Mouse (Mus musculus) neural tube, embryonic 12.5 days (tissue): ENCODE data around the gene Gzmk. TPM values are rescaled to one million over a fixed set of nuclear protein-coding genes. Genes with fewer than 3 reads are reported as not detected.

Experiments
- ATAC-seq: fragments of 200-750 bp; cut with Nextera tagmentation; 2 replicates; pipeline ENCODE4 v1.8.0; 2017; ENCODE audit warnings: low read depth, mild to moderate bottlenecking, moderate TSS enrichment, moderate library complexity; ENCODE audit not compliant: low FRiP score
- H3K27ac ChIP-seq: fragments of 300-500 bp; sonication (generic); 2 replicates; pipeline ENCODE4 v1.5.1; 2016
- H3K27me3 ChIP-seq: fragments of 300-500 bp; sonication (generic); replicated peaks from 2 replicates; pipeline ENCODE4 v1.6.1; 2016; ENCODE audit warnings: mild to moderate bottlenecking
- H3K36me3 ChIP-seq: fragments of 300-500 bp; sonication (generic); 2 replicates; pipeline ENCODE4 v1.6.1; 2016; ENCODE audit warnings: mild to moderate bottlenecking
- H3K4me1 ChIP-seq: fragments of 300-500 bp; sonication (generic); 2 replicates; pipeline ENCODE4 v1.6.1; 2016
- H3K4me2 ChIP-seq: fragments of 300-500 bp; sonication (generic); replicated peaks from 2 replicates; pipeline ENCODE4 v1.6.1; 2016; ENCODE audit warnings: mild to moderate bottlenecking
- H3K4me3 ChIP-seq: fragments of 300-500 bp; sonication (generic); 2 replicates; pipeline ENCODE4 v1.5.1; 2016
- H3K9ac ChIP-seq: fragments of 300-500 bp; sonication (generic); 2 replicates; pipeline ENCODE4 v1.6.1; 2016; ENCODE audit warnings: mild to moderate bottlenecking
- H3K9me3 ChIP-seq: fragments of 300-500 bp; sonication (generic); 2 replicates; pipeline ENCODE4 v1.6.1; 2016; ENCODE audit warnings: mild to moderate bottlenecking
- WGBS: fragments of 180-500 bp; shearing (Covaris S2); methylation state at CpG from one replicate; pipeline ENCODE4 v1.1.7; 2016; 5-methylcytosine and 5-hydroxymethylcytosine counted together
- polyA plus RNA-seq: library from polyadenylated mRNA; unstranded; fragments of >200 nt; fragmentation: Nextera tagmentation; extraction: Ambion mirVana; gene quantifications from 2 replicates; pipeline ENCODE4 v1.2.1, GENCODE M21; 2016

The Gzmk gene
- polyA plus RNA-seq, 1 experiment from 2014 or later, result not detected

DNA sequence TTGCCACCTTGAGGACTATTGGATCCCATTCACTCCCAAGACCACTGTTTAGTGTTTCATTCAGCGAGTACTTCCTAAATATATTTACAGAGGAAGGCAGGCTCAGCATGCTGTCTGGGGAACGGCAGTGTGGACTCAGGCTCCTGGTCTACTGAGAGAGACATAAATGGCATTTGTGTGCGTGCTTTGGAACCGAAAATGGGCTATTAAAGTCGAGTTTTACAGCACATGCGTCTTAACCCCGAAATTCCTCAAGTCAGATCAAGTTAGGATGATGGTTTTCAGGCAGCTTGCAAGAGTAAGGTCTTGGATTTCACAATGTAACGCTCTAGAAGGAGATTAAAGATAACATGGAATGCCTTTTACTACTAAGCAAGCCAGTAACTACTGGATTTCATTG is 25.0 kb downstream of the Gzmk start:
- Histone ChIP-seq H3K27ac (no peak overlapping the region), H3K27me3 (no peaks in the 10 kb centered on the region), H3K4me3 (no peak overlapping the region), H3K36me3 (no peaks in the 10 kb centered on the region), H3K9ac (no peak overlapping the region), H3K4me1 (no peaks in the 10 kb centered on the region), H3K9me3 (no peaks in the 10 kb centered on the region), H3K4me2 (no peak overlapping the region)
- WGBS, result 62% methylated on average over 8 of the region's 8 CpGs
- ATAC-seq, result no peak

- ATAC-seq, result no peak
- no peaks in the 10 kb centered on the region for H3K36me3 ChIP-seq
- WGBS, result 76% methylated on average over 3 of the region's 3 CpGs
- no peaks in the 10 kb centered on the region for H3K4me1 ChIP-seq
- H3K9me3 ChIP-seq, result no peaks in the 10 kb centered on the region
- H3K27me3 ChIP-seq, result no peaks in the 10 kb centered on the region
- no peak overlapping the region for H3K4me3 ChIP-seq
- no peak overlapping the region for H3K9ac ChIP-seq
- no peak overlapping the region for H3K27ac ChIP-seq
- no peak overlapping the region for H3K4me2 ChIP-seq
Observed at GRCm38 (mm10) chr13:113199331-113199730, 26.4 kb downstream of the Gzmk start.

DNA sequence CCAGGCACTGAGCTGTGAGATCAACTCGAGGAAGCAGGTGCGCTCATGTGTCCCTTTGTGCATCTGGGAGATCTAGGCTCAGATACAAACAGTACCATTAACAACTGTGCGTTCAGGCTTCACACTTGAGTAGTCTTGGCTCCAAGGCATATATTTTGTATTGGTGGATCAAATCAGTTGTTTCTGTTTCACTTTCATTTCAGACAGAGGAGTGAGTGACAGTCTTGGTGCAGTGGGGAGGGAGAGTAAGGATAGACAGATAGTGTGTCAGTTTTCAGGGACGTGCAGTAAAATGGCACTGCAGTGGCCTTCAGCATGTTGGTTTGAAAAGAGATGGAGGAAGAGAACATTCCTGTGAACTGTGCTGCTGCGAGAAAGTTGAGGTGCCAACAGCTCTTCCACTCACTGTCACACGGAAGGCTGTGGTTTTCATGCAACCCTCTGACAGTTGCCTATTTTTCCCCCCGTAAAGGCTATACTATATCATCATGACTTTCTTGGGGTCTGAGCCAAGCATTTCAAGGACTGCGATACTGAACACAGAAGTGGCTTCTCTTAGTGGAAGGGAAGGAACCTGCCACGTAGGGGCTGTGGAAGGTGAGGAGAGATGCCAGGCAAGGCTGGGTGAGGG is 27.7 kb downstream of the Gzmk start:
- Histone ChIP-seq H3K9me3 (no peaks in the 10 kb centered on the region), H3K27ac (no peak overlapping the region), H3K4me2 (no peak overlapping the region), H3K9ac (no peak overlapping the region), H3K36me3 (no peaks in the 10 kb centered on the region), H3K4me3 (no peak overlapping the region), H3K27me3 (no peaks in the 10 kb centered on the region), H3K4me1 (no peaks in the 10 kb centered on the region)
- no peak for ATAC-seq
- 87% methylated on average over 9 of the region's 9 CpGs for WGBS

DNA sequence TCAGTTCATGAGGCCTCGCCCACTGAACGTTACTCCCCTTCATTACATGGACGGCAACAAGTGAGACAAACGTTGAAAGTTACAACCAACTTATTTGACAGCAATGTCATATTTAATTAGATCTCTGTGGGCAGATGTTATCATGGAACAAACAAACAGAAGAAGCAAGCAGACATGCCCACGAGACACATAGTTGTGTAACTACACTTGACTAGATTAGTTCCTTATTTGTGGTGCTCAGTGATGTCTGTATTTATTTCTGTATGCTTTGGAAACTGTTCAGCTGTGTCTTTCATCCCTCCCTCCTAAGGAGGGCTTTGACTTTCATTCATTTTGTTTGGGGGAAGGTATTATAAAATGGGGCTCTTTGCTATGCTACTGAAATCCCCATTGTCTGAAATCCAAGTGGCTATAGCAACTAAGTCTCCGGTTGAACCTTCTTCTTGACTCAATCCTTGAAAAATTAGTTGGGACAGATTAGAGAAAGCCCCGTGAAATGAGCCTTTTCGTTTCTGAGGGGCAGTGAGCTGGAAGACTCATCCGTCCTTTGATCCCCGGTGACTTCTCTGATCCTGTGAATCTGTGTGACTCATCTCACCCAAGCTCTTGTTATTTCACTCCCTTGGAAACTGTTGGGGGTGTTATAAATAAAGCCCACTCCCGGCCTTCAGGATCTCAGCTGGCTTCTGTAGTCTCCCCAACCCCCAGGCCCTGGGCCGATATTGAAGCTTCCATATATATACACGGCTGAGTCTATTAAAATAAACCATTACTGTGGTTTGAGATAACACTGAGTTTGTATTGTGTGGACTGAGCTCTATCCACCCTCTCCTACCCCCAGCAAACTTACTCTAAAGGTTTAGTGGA is 28.7 kb downstream of the Gzmk start:
- no peak overlapping the region for H3K4me3 ChIP-seq
- no peaks in the 10 kb centered on the region for H3K9me3 ChIP-seq
- H3K4me2 ChIP-seq, result no peak overlapping the region
- H3K9ac ChIP-seq, result no peak overlapping the region
- no peaks in the 10 kb centered on the region for H3K27me3 ChIP-seq
- ATAC-seq, result no peak
- no peaks in the 10 kb centered on the region for H3K36me3 ChIP-seq
- 60% methylated on average over 13 of the region's 13 CpGs for WGBS
- H3K4me1 ChIP-seq, result no peaks in the 10 kb centered on the region
- H3K27ac ChIP-seq, result no peak overlapping the region

GRCm38 (mm10) chr13:113183720-113184119 is 42.0 kb downstream of the Gzmk start:
- Histone ChIP-seq H3K27me3 (no peaks in the 10 kb centered on the region), H3K9me3 (peaks cover 9% of the 10 kb centered on the region), H3K4me2 (no peak overlapping the region), H3K9ac (no peak overlapping the region), H3K4me3 (no peak overlapping the region), H3K36me3 (no peaks in the 10 kb centered on the region), H3K4me1 (no peaks in the 10 kb centered on the region), H3K27ac (no peak overlapping the region)
- ATAC-seq, result no peak
- 87% methylated on average over 4 of the region's 4 CpGs for WGBS

- no peak overlapping the region for H3K4me3 ChIP-seq
Observed at GRCm38 (mm10) chr13:113183310-113183709, 42.4 kb downstream of the Gzmk start.

GRCm38 (mm10) chr13:113174162-113174561 is 51.5 kb downstream of the Gzmk start:
- no peaks in the 10 kb centered on the region for H3K27me3 ChIP-seq
- no peak overlapping the region for H3K9ac ChIP-seq
- no peak overlapping the region for H3K4me3 ChIP-seq
- 91% methylated on average over 6 of the region's 6 CpGs for WGBS
- no peak overlapping the region for H3K4me2 ChIP-seq
- no peak for ATAC-seq
- no peaks in the 10 kb centered on the region for H3K4me1 ChIP-seq
- no peak overlapping the region for H3K27ac ChIP-seq
- H3K9me3 ChIP-seq, result no peaks in the 10 kb centered on the region
- H3K36me3 ChIP-seq, result no peaks in the 10 kb centered on the region

More at GRCm38 (mm10) chr13:113183310-113183709, 42.4 kb downstream of the Gzmk start:
- Histone ChIP-seq H3K36me3 (no peaks in the 10 kb centered on the region), H3K27me3 (no peaks in the 10 kb centered on the region), H3K27ac (no peak overlapping the region), H3K9ac (no peak overlapping the region), H3K9me3 (peaks cover 4% of the 10 kb centered on the region; the same call in 1 of the 2 replicates), H3K4me2 (no peak overlapping the region), H3K4me1 (no peaks in the 10 kb centered on the region)
- 93% methylated on average over 8 of the region's 8 CpGs for WGBS
- no peak for ATAC-seq

- Histone ChIP-seq H3K4me1 (no peaks in the 10 kb centered on the region), H3K27me3 (no peaks in the 10 kb centered on the region), H3K9ac (no peak overlapping the region), H3K4me3 (no peak overlapping the region), H3K9me3 (no peaks in the 10 kb centered on the region), H3K27ac (no peak overlapping the region), H3K4me2 (no peak overlapping the region), H3K36me3 (no peaks in the 10 kb centered on the region)
- no peak for ATAC-seq
Observed at GRCm38 (mm10) chr13:113170256-113170655, 55.5 kb downstream of the Gzmk start.

DNA sequence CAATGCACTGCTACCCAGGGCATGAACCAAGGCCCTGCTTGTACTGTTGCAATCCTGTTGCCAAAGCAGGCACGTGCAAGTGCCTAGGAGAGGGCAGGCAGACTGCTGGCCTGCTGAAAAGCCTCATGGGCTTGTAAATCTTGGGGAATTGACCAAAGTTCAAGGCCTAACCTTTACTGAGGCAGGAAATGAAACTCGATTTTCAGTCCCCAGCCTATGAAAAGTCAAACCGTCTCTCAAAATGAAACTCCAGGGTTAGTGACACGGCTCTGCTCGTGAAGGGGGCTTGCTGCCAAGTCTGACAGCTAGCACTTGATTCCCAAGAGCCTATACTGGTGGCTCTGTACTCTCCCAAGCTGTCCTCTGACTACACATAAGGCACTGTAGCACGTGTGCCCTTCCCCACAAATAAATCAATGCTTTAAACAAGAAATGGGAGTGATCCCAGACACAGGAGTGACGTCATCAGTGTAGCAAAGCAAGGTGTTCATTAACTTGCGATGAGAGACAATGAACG is 57.6 kb downstream of the Gzmk start:
- H3K27ac ChIP-seq, result no peak overlapping the region
- no peak overlapping the region for H3K4me3 ChIP-seq
- H3K27me3 ChIP-seq, result no peaks in the 10 kb centered on the region
- WGBS, result 78% methylated on average over 9 of the region's 9 CpGs
- no peaks in the 10 kb centered on the region for H3K9me3 ChIP-seq
- H3K36me3 ChIP-seq, result no peaks in the 10 kb centered on the region
- no peak for ATAC-seq
- no peak overlapping the region for H3K9ac ChIP-seq
- H3K4me1 ChIP-seq, result no peaks in the 10 kb centered on the region
- no peak overlapping the region for H3K4me2 ChIP-seq

- Histone ChIP-seq H3K36me3 (no peaks in the 10 kb centered on the region), H3K4me1 (no peaks in the 10 kb centered on the region), H3K9me3 (no peaks in the 10 kb centered on the region), H3K9ac (no peak overlapping the region), H3K27ac (no peak overlapping the region), H3K4me3 (no peak overlapping the region), H3K4me2 (no peak overlapping the region), H3K27me3 (no peaks in the 10 kb centered on the region)
- 89% methylated on average over 5 of the region's 5 CpGs for WGBS
- ATAC-seq, result no peak
Observed at GRCm38 (mm10) chr13:113164252-113165005, 61.3 kb downstream of the Gzmk start.

GRCm38 (mm10) chr13:113151556-113151955 is 74.2 kb downstream of the Gzmk start:
- no peak overlapping the region for H3K9ac ChIP-seq
- no peak overlapping the region for H3K4me2 ChIP-seq
- H3K9me3 ChIP-seq, result no peaks in the 10 kb centered on the region
- H3K4me3 ChIP-seq, result no peak overlapping the region
- H3K27ac ChIP-seq, result no peak overlapping the region
- no peaks in the 10 kb centered on the region for H3K36me3 ChIP-seq
- H3K4me1 ChIP-seq, result no peaks in the 10 kb centered on the region
- no peak for ATAC-seq
- 86% methylated on average over 4 of the region's 4 CpGs for WGBS
- no peaks in the 10 kb centered on the region for H3K27me3 ChIP-seq

DNA sequence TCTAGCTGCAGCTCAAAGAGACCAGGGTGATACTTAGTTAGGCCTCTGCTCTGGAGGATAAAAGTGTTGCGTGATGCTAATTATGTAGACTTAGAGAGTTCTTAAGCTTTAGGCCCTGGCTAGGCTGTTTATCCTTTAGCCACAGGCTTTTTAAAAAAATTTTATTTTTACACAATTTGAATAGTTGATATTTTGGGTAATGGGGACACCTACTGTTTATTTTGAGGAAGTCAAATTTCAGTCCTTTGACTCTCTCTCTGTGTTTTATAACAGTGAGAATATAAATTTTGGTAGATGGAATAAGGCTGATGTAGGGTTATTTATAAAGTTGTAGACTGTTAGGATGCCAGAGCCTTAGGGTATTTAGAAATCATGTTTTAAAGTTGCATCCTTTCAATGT is 86.1 kb downstream of the Gzmk start:
- Histone ChIP-seq H3K27ac (no peak overlapping the region), H3K9ac (no peak overlapping the region), H3K9me3 (no peaks in the 10 kb centered on the region), H3K27me3 (no peaks in the 10 kb centered on the region), H3K4me2 (no peak overlapping the region), H3K4me3 (no peak overlapping the region), H3K4me1 (no peaks in the 10 kb centered on the region), H3K36me3 (no peaks in the 10 kb centered on the region)
- no peak for ATAC-seq
- 98% methylated on average over 1 of the region's 1 CpGs for WGBS
